Mouse (Mus musculus) spleen, postnatal 14 days (tissue): ENCODE results near the gene Mpzl1.
A peak's percentile ranks its signal among the peaks of the same experiment; 100 is the strongest.

Experiments used
- DNase-seq, 2 experiments: peaks; one replicate each; pipeline ENCODE4 v3.0.0; 2021 to 2022; ENCODE audit warnings: low spot score in 2 of 2

Gene Mpzl1

GRCm38 (mm10) chr1:165655482-165655881 lies 21.1 kb upstream of the Mpzl1 start:
- DNase-seq, result no peak

GRCm38 (mm10) chr1:165655022-165655421 lies 20.7 kb upstream of the Mpzl1 start:
- peak; percentile 26 to 47 for DNase-seq

GRCm38 (mm10) chr1:165653126-165653885 lies 19.0 kb upstream of the Mpzl1 start:
- DNase-seq, result no peak

GRCm38 (mm10) chr1:165652507-165652906 lies 18.2 kb upstream of the Mpzl1 start:
- DNase-seq, result no peak

- no peak for DNase-seq
Observed at GRCm38 (mm10) chr1:165651158-165651557, 16.8 kb upstream of the Mpzl1 start.

- DNase-seq, result no peak
Observed at GRCm38 (mm10) chr1:165645102-165645501, 10.8 kb upstream of the Mpzl1 start.

GRCm38 (mm10) chr1:165643735-165644134 lies 9.4 kb upstream of the Mpzl1 start:
- no peak for DNase-seq

GRCm38 (mm10) chr1:165642780-165643311 lies 8.5 kb upstream of the Mpzl1 start:
- DNase-seq, result no peak

- DNase-seq, result peak; percentile 79 to 90
Observed at GRCm38 (mm10) chr1:165641786-165642771, 7.7 kb upstream of the Mpzl1 start.

GRCm38 (mm10) chr1:165641271-165641771 lies 7.0 kb upstream of the Mpzl1 start:
- DNase-seq, result peak; percentile 52 to 65

- no peak for DNase-seq
Observed at GRCm38 (mm10) chr1:165636289-165636688, 2.0 kb upstream of the Mpzl1 start.

GRCm38 (mm10) chr1:165635055-165635897 lies 938 bp upstream of the Mpzl1 start:
- DNase-seq, result no peak

- DNase-seq, result no peak
Observed at GRCm38 (mm10) chr1:165633345-165633744, 993 bp downstream of the Mpzl1 start.

- no peak for DNase-seq
Observed at GRCm38 (mm10) chr1:165631136-165631535, 3.2 kb downstream of the Mpzl1 start.

GRCm38 (mm10) chr1:165629975-165630374 lies 4.4 kb downstream of the Mpzl1 start:
- no peak for DNase-seq

GRCm38 (mm10) chr1:165628603-165629002 lies 5.7 kb downstream of the Mpzl1 start:
- no peak for DNase-seq

GRCm38 (mm10) chr1:165625896-165626295 lies 8.4 kb downstream of the Mpzl1 start:
- no peak for DNase-seq

GRCm38 (mm10) chr1:165625058-165625457 lies 9.3 kb downstream of the Mpzl1 start:
- no peak for DNase-seq

- no peak for DNase-seq
Observed at GRCm38 (mm10) chr1:165618201-165618624, 16.1 kb downstream of the Mpzl1 start.

GRCm38 (mm10) chr1:165617166-165617891 lies 17.0 kb downstream of the Mpzl1 start:
- DNase-seq, result no peak
